Mouse (Mus musculus): ENCODE results near the gene Fam189b. TPM values are rescaled to one million over a fixed set of nuclear protein-coding genes. Genes with fewer than 3 reads are reported as not detected.

The Fam189b gene
- polyA plus RNA-seq, 1 experiment from 2014 or later: 29.9 TPM

DNA sequence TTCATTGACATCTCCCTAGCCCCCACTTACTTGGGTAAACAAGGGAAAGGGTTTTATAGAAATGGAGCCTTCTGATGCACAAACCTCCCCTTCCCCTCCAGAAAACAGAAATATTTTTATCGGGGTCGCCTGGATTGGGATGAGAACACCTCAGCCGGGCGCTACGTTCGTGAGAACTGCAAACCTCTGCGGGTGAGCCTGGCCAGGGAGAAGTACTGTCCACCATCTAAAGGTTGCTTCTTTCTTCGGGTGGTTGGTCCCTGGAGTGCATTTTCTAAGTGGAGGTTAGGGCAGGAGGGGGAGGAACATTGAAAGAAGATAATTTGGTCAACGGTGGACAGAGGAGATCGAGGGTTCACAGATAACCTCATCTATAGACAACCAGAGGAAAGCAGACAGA lies 7.4 kb upstream of the Fam189b start:
- no peaks in the 10 kb centered on the region for H3K27me3 ChIP-seq
- 92% methylated on average over 10 of the region's 10 CpGs for WGBS
- no peak for ATAC-seq (ENCODE audit: low FRiP score)
- no peak overlapping the region for H3K4me3 ChIP-seq
- 0 out of 2 replicates have a peak overlapping the region, but pooled peaks have one; percentile 8 for H3K9ac ChIP-seq
- no peak overlapping the region for H3K27ac ChIP-seq
- no peaks in the 10 kb centered on the region for H3K9me3 ChIP-seq
- H3K4me1 ChIP-seq (replicated peaks): peaks cover 18% of the 10 kb centered on the region
- no peak overlapping the region for H3K4me2 ChIP-seq
- H3K36me3 ChIP-seq: peaks cover 75% of the 10 kb centered on the region

DNA sequence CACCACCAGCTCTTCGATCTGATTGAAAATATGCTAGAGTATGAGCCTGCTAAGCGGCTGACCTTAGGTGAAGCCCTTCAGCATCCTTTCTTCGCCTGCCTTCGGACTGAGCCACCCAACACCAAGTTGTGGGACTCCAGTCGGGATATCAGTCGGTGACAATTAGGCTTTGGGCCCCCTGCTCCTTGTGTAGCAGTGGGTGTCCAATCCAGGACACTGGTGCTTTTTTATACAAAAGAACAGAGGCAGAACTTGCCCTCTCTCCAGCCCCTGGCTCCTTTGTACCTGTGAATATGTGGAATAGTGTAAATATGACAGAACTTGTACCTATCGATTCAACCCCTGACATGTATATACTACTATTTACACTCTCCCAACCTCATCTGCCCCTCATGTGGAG lies 6.5 kb upstream of the Fam189b start:
- Histone ChIP-seq H3K4me1 (replicated peaks) (peaks cover 18% of the 10 kb centered on the region), H3K9ac (no peak overlapping the region), H3K4me3 (no peak overlapping the region), H3K27me3 (no peaks in the 10 kb centered on the region), H3K27ac (no peak overlapping the region), H3K4me2 (no peak overlapping the region), H3K36me3 (peaks cover 75% of the 10 kb centered on the region), H3K9me3 (no peaks in the 10 kb centered on the region)
- ATAC-seq (ENCODE audit: low FRiP score): peak; percentile 10; the same call in 1 of the 2 replicates
- 83% methylated on average over 7 of the region's 7 CpGs for WGBS

DNA sequence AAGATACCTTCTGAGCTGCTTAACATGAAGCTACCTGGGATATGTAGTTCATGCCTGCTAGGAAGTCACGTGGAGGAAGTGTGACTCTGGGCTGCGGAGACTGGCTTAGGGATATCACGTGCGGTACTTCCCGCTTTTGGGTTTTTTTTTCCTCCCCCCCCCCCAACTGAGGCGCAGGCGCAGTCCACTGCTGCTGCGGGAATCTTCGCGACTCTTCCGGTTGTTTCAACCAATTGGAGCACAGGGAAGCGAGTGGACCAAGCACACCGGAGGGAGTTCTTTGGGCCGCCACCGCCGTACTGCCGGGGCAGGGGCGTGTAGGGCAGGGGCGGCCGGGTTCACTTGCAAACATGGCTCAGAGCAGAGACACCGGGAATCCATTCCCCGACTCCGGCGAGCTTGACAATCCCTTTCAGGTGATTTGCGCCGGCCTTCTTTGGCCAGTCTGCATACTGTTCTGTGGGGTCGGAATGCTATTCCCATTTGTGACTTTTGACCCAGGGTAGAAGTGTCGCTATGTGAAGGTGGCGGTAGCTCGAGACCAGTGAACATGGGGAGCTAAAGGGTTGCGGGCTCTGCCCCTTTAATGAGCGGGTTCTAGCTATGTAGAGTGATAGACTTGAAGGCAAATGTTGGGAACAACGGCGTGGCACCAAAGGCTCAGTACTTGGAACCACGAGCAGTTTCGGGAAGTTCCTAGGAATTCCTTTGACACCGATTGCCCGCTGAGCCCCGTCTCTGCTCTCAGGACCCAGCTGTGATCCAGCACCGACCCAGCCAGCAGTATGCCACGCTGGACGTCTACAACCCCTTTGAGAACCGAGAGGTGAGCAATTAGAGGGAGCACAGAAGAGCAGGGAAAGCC lies 5.5 kb upstream of the Fam189b start, which contains the start of gene Scamp3:
Gene Scamp3, plus strand, starts transcription at position 232 of the 865 bp plus-strand sequence.
- peak; percentile 96 for ATAC-seq (ENCODE audit: low FRiP score)
- Histone ChIP-seq H3K27ac (peak within 1 kb of the TSS; percentile 84), H3K27me3 (no peaks in the 10 kb centered on the region), H3K9ac (peak within 1 kb of the TSS; percentile 82), H3K4me3 (peak within 1 kb of the TSS; percentile 71), H3K4me2 (peak within 1 kb of the TSS; percentile 81), H3K9me3 (no peaks in the 10 kb centered on the region), H3K36me3 (peaks cover 76% of the 10 kb centered on the region), H3K4me1 (replicated peaks) (peaks cover 21% of the 10 kb centered on the region)
- under 1% methylated on average over 43 of the region's 43 CpGs for WGBS

DNA sequence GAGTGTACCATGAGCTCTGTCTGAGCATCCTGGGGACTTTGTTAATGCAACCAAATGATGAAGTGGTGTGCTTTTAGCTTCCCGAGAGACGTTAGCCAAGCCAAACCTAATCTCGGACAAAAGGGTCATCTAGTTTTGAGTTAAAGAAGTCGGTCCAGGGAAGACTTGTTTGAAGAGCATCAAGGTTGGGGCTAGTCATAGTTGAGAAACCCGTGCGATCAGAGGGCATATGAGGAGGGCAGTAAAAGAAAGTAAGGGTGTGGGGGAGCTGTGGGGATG lies 4.9 kb upstream of the Fam189b start:
- peak overlapping the region; percentile 81 for H3K4me2 ChIP-seq
- H3K27me3 ChIP-seq: no peaks in the 10 kb centered on the region
- peak overlapping the region; percentile 84 for H3K27ac ChIP-seq
- WGBS: 10% methylated on average over 6 of the region's 6 CpGs
- H3K9ac ChIP-seq: peak overlapping the region; percentile 82
- H3K4me3 ChIP-seq: peak overlapping the region; percentile 71
- H3K4me1 ChIP-seq (replicated peaks): peaks cover 25% of the 10 kb centered on the region
- no peaks in the 10 kb centered on the region for H3K9me3 ChIP-seq
- no peak for ATAC-seq (ENCODE audit: low FRiP score)
- H3K36me3 ChIP-seq: peaks cover 71% of the 10 kb centered on the region

DNA sequence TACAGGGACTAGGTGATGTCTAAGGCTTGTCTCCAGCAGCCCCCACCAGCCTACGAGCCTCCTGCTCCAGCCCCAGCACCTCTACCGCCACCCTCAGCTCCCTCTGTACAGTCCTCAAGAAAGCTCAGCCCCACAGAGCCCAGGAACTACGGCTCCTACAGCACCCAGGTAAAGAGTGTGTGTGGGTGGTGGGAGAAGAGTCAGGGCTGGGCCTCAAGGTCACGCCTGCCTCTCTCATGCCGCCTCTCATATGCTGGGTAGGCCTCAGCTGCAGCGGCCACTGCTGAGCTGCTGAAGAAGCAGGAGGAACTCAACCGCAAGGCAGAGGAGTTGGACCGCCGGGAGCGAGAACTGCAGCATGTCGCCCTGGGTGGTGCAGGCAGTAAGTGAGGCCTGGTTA lies 3.9 kb upstream of the Fam189b start:
- 92% methylated on average over 11 of the region's 11 CpGs for WGBS
- Histone ChIP-seq H3K36me3 (peaks cover 61% of the 10 kb centered on the region), H3K27me3 (no peaks in the 10 kb centered on the region), H3K4me1 (replicated peaks) (peaks cover 34% of the 10 kb centered on the region), H3K9ac (no peak overlapping the region), H3K27ac (no peak overlapping the region), H3K9me3 (no peaks in the 10 kb centered on the region), H3K4me3 (peak overlapping the region; percentile 71; the same call in 1 of the 2 replicates), H3K4me2 (peak overlapping the region; percentile 81; the same call in 1 of the 2 replicates)
- no peak for ATAC-seq (ENCODE audit: low FRiP score)

DNA sequence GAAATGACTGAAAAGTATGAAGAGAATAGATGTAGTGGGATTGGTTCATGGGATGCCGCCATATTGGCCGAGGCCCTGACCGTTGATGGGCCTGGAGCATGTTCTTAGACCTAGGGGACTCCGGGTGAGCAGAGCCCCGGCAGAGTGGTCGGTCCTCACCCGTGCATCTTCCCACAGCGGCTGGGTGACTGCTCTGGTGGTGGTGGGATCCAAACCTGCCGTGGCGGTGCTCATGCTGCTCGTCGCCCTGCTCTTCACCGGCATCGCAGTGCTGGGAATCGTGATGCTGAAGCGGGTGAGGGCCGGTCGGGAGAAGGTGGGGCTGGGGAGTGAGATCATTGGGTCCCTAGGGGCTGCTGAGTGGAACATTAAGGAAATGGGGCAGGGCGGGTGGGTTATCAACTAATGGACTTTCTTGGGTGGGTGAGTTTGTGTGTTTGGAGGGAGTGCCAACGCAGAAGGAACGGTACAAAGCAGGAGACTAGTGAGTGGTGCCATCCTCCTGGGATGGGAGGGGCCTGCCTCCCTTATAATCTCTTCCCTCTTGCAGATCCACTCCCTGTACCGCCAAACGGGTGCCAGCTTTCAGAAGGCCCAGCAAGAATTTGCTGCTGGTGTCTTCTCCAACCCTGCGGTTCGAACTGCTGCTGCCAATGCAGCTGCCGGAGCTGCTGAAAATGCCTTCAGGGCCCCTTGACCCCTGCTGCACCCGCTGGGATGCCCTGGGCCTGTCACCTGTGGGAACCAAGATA lies 1.0 kb upstream of the Fam189b start:
- no peaks in the 10 kb centered on the region for H3K9me3 ChIP-seq
- ATAC-seq (ENCODE audit: low FRiP score): no peak
- H3K4me2 ChIP-seq: no peak overlapping the region
- WGBS: 92% methylated on average over 27 of the region's 27 CpGs
- no peak overlapping the region for H3K27ac ChIP-seq
- H3K36me3 ChIP-seq: peaks cover 37% of the 10 kb centered on the region
- H3K27me3 ChIP-seq: no peaks in the 10 kb centered on the region
- H3K4me3 ChIP-seq: no peak overlapping the region
- peaks cover 56% of the 10 kb centered on the region for H3K4me1 ChIP-seq (replicated peaks)
- H3K9ac ChIP-seq: peak overlapping the region; percentile 9; the same call in 1 of the 2 replicates

DNA sequence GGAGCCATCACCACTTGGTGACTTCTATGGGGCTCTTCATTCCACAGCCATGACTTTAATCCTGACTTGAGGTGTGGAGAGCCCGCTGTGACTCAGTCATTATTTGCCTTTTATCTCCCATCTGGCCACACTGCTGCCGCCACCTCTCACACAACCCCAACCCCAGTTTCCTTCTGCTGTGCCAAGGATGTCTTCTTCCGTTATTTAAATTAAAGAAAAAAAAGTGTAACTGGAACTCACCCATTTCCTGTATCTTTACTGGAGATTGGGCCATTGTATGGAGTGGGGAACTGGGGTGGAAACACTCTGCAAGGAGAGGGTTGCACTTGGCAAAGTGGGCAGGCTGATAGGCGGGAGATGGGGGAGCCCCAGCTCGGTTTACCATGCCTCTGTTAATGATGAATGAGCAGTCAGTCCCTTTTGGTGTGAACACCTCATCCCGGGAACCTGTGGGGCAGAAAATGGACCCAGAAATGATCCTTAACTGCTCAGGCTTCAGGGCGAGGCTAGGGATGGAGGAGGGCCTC lies 349 bp upstream of the Fam189b start:
- peaks cover 58% of the 10 kb centered on the region for H3K4me1 ChIP-seq (replicated peaks)
- H3K27ac ChIP-seq: peak overlapping the region; percentile 95
- WGBS: 53% methylated on average over 7 of the region's 7 CpGs
- peaks cover 42% of the 10 kb centered on the region for H3K36me3 ChIP-seq
- H3K4me2 ChIP-seq: peak overlapping the region; percentile 95
- H3K27me3 ChIP-seq: 0 out of 2 replicates have a peak, but pooled peaks cover 6% of the 10 kb centered on the region
- H3K9me3 ChIP-seq: no peaks in the 10 kb centered on the region
- peak overlapping the region; percentile 90 for H3K9ac ChIP-seq
- peak; percentile 19; the same call in 1 of the 2 replicates for ATAC-seq (ENCODE audit: low FRiP score)
- peak overlapping the region; percentile 65 for H3K4me3 ChIP-seq

DNA sequence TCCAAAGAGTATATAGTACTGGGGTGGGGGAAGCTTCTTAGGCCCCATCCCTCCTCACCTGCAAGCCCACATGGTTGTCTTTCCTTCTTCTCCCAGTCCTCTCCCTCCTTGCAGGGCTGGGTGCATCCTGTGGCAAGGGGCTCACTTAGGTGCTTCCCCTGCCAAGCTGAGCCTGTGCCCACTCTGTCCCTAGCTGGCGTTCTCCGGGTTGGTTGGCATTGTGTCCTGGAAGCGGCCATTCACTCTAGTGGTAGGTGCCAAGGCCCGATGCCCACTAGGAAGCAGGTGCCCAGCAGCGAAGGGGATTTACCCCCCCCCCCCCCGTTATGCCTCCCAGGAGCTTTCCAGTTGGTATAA lies 994 bp downstream of the Fam189b start:
- Histone ChIP-seq H3K36me3 (peaks cover 53% of the 10 kb centered on the region), H3K4me2 (peak overlapping the region; percentile 95), H3K27me3 (0 out of 2 replicates have a peak, but pooled peaks cover 8% of the 10 kb centered on the region), H3K9ac (peak overlapping the region; percentile 90), H3K27ac (peak overlapping the region; percentile 95), H3K9me3 (no peaks in the 10 kb centered on the region), H3K4me3 (peak overlapping the region; percentile 65), H3K4me1 (replicated peaks) (peaks cover 47% of the 10 kb centered on the region)
- ATAC-seq (ENCODE audit: low FRiP score): 0 out of 2 replicates have a peak, but pooled peaks have one; percentile 3
- WGBS: 77% methylated on average over 6 of the region's 6 CpGs

DNA sequence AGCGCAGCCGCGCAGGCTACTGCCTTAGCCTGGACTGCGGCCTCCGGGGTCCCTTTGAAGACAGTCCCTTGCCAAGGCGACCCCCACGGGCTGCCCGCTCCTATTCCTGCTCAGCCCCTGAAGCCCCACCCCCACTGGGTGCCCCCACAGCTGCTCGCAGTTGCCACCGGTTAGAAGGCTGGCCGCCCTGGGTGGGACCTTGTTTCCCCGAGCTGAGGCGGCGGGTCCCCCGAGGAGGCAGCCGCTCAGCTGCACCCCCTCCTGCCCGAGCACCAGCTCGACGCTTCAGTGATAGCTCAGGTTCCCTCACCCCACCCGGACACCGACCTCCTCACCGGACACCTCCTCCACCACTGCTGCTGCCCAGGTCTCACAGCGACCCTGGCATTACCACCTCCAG lies 4.3 kb downstream of the Fam189b start:
- H3K4me3 ChIP-seq: no peak overlapping the region
- 32% methylated on average over 23 of the region's 23 CpGs for WGBS
- no peak for ATAC-seq (ENCODE audit: low FRiP score)
- 0 out of 2 replicates have a peak, but pooled peaks cover 8% of the 10 kb centered on the region for H3K27me3 ChIP-seq
- H3K36me3 ChIP-seq: peaks cover 22% of the 10 kb centered on the region
- H3K9ac ChIP-seq: peak overlapping the region; percentile 39
- peaks cover 40% of the 10 kb centered on the region for H3K4me1 ChIP-seq (replicated peaks)
- no peaks in the 10 kb centered on the region for H3K9me3 ChIP-seq
- H3K27ac ChIP-seq: no peak overlapping the region
- H3K4me2 ChIP-seq: no peak overlapping the region

DNA sequence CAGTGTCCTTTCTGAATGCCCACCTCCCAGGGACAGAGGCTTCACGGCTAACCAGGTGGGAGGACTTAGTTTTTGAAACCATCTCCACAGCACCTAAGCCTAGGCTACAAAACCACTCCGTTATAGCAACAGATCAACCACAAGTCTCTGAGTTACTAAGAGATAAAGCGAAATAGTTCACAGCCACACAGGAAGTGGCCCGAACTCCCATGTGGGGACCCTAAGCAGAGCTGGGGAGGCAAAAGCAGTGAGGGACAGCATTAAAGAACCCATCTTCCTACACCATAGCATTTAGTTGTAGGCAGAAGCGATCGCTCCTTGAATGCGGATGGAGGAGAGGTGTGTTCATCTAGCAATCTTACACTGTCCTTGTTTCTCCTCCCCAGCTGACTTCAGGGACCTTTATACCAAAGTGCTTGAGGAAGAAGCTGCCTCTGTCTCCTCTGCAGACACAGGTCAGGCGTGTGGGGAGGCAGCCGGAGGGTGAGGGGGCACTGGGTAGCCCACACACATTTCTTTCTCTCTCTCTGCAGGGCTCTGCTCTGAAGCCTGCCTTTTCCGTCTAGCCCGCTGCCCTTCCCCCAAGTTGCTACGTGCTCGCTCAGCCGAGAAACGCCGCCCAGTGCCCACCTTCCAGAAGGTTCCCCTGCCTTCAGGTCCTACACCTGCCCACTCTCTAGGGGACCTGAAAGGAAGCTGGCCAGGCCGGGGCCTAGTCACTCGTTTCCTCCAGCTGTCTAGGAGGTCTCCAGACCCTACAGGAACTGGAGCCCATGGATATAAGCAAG lies 4.9 kb downstream of the Fam189b start:
- no peak for ATAC-seq (ENCODE audit: low FRiP score)
- 0 out of 2 replicates have a peak, but pooled peaks cover 8% of the 10 kb centered on the region for H3K27me3 ChIP-seq
- H3K9me3 ChIP-seq: no peaks in the 10 kb centered on the region
- H3K4me1 ChIP-seq (replicated peaks): peaks cover 34% of the 10 kb centered on the region
- H3K9ac ChIP-seq: no peak overlapping the region
- no peak overlapping the region for H3K4me2 ChIP-seq
- H3K27ac ChIP-seq: no peak overlapping the region
- 65% methylated on average over 18 of the region's 18 CpGs for WGBS
- peaks cover 19% of the 10 kb centered on the region for H3K36me3 ChIP-seq
- H3K4me3 ChIP-seq: no peak overlapping the region

DNA sequence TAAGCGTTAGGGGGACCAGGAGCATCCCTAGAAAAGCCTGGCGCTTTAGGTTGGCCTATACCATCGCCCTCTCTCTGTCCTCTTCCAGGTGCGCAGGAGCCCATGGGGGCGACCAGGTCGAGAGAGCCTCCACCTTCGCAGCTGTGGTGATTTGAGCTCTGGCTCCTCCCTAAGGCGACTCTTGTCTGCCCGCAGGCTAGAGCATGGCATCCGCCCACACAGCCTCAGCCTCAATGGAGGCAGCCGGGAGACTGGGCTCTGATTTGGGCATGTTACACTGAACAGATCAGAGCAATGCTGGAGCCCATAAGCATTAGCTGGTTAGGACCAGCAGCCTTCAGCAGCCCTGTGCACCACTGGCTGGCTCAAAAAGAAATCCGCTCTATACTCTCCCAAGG lies 5.5 kb downstream of the Fam189b start:
- Histone ChIP-seq H3K4me3 (no peak overlapping the region), H3K27me3 (0 out of 2 replicates have a peak, but pooled peaks cover 8% of the 10 kb centered on the region), H3K4me2 (no peak overlapping the region), H3K36me3 (peaks cover 19% of the 10 kb centered on the region), H3K9ac (no peak overlapping the region), H3K27ac (no peak overlapping the region), H3K9me3 (no peaks in the 10 kb centered on the region), H3K4me1 (replicated peaks) (peaks cover 30% of the 10 kb centered on the region)
- 63% methylated on average over 12 of the region's 12 CpGs for WGBS
- ATAC-seq (ENCODE audit: low FRiP score): no peak

Measured in hindbrain, embryonic 13.5 days (tissue).